Mouse (Mus musculus) thymus, postnatal 0 days (tissue): ENCODE measurements around the gene Tmem119. TPM values are rescaled to one million over a fixed set of nuclear protein-coding genes. Genes with fewer than 3 reads are reported as not detected.

Experiments
- DNase-seq: peaks from one replicate; pipeline ENCODE4 v3.0.0-alpha.2; 2015; ENCODE audit warnings: low spot score
- polyA plus RNA-seq: library from polyadenylated mRNA; unstranded; fragments of >200 nt; fragmentation: Nextera tagmentation; extraction: Ambion mirVana; gene quantifications from 2 replicates; pipeline ENCODE4 v1.2.1, GENCODE M21; 2015

The Tmem119 gene
- polyA plus RNA-seq = 6.1 and 7.0 TPM in 2 replicates

- DNase-seq = no peak
Measured at GRCm38 (mm10) chr5:113800280-113800679, at the start of gene Tmem119. Gene Tmem119, minus strand, starts transcription at chr5:113800516.

DNA sequence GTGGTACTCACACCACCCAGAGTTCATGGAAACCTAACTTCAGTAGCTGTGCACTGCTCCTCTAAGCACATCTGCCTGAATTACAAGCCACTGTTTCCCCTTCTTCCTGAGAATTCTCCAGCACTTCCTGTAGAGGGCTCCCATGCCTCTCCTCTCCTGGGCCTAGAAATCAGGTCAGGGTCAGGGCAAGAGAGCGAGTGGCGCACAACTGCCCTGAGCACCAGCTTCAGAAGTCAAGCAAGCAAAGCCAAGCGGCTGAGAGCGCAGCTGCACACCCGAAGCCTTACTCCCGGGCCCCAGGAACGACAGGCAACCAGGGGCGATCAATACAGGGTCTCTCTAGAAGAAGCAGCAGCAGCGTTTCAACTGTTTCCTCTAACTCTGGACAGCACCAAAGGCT is 47.3 kb upstream of the Tmem119 start:
- DNase-seq = no peak

- DNase-seq = no peak
Measured at GRCm38 (mm10) chr5:113846656-113847055, 46.3 kb upstream of the Tmem119 start.

GRCm38 (mm10) chr5:113845627-113846026 is 45.3 kb upstream of the Tmem119 start:
- DNase-seq = no peak

DNA sequence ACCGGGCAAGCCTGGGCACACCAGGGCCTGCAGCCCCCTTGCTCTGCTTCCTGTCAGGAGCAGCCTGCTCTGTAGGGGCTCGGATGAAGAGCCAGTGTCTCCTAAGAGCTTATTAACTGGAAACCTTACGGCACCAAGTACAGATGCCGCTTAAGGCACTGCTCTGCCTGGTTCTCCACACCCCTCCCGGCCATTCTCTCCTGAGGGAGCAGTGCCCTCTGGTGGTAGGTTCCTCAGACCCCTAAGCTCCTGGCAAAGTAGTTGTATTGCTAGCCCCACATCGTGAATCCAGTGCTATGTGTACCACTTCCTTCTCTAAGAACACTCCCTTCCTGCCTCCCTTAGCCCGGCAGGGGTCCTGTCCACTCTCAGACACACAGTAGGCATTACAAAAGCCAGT is 44.4 kb upstream of the Tmem119 start:
- DNase-seq = peak; percentile 91

DNA sequence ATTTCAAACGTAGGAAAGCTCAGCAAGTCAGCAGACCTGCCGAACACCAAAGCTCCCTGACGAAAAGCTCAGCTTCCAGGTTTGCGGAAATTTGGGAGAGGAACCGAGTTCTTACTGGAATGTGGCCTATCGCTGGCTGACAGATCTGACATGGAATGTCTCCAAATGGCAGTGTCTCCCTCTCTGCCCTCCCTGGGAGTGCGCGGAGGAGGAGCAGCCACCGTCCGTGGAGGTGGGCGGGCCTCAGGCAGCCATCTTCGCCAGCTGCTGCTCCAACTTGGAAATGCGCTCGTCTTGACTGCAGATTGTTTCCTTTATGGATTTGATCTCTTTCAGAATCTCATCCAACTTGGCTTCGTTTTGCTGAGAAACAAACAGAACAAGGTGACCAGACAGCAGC is 43.8 kb upstream of the Tmem119 start:
- no peak for DNase-seq

DNA sequence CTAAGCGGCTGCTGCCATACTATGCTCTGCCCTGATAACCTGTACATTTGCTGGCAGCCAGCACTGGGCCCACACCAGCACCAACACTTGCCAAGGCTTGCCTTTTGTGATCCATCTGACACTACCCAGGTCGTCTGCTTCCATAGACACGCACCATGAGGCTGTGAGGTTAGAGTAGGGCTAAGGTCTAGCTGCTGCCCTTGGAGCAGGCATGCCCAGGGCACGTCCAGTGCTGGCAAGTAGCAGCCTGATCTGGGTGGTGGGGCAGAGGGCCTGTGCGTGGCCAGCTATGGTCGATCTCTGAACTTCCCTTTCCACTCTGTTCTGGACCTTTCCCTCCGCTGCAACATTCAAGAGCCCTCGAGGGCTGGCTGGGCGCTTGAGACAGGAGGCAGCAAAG is 42.6 kb upstream of the Tmem119 start:
- no peak for DNase-seq

DNA sequence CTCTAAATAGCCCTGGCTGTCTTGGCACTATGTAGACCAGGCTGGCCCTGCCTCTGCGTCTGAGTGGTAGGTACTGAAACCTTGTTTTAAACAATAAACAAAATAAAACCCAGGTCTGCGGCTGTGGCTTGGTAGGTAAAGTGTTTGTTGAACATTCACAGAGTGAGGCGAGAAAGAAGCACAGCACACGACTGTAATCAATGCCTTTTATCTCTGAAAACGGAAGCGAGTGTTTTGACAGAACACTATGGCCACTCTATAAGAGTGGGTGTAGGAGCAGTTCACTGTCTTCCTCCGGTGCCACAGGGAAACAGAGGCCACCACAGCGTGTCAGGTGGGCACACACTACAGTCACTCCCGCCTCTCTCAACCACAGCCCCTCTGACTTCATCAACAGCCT is 41.9 kb upstream of the Tmem119 start:
- DNase-seq = no peak

DNA sequence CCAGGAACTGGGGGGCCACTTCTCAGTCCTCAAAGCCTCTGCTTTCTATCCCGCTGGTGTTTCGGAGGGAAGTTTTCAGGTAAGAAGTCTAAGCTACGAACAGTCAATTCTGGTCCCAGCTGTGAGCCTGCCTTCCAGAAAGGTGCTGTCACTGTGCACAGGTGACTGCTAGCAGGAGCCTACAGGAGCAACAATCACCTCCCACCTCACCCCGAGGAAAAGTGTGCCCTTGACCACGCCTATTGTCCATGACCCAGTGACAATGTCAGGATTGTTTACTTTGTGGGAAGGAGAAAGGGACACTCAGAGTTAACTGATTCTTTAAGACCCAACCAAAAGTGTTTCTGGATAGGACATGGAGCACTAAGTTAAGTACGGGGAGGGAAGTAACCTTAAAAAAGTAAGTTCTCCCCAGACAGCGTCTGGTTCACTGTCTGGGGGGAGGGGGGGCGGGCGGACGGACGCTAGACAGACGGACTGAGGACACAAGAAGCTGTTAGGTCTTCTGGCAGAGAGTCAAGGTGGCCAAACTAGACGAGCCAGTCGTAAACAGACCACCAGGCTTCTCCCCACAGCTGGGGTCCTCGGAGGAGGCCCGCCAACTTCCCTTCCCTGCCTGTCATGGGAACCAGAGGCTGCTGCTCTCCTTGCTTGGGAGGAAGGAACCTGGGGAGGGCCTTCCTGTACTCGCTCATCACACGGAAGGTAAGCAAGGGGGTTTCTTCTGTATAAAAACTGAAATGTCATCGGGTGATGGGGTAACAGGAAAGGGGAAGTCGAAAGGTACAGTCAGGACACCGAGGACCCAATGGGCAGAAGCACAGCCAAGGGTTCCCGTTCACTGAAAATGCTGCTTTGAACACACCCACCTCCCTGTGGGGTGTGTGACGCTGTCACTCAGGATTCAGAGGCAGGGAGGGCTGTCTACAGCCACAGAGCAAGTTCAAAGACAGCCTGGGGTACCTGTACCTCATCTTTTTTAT is 41.2 kb upstream of the Tmem119 start:
- DNase-seq = peak; percentile 27

DNA sequence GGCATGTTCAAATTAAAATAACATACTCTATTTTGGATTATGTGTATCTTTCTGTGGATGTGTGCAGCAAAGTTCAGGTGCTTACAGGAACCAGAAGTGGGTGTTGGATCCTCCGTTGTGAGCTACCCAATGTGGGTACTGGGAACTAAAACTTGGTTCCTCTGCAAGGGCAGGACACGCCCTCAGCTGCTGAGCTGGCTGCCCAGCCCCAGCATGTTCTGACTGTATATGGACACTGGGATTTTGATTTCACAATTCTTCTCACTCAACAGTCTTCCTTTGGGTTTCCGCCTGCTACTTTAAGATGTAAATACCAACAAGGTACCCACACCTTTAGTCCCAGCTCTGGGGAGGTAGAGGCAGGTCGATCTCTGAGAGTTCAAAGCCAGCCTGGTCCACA is 40.1 kb upstream of the Tmem119 start:
- no peak for DNase-seq

GRCm38 (mm10) chr5:113836961-113837360 is 36.6 kb upstream of the Tmem119 start:
- peak; percentile 46 for DNase-seq

GRCm38 (mm10) chr5:113833316-113833947 is 33.1 kb upstream of the Tmem119 start:
- DNase-seq = peak; percentile 27

DNA sequence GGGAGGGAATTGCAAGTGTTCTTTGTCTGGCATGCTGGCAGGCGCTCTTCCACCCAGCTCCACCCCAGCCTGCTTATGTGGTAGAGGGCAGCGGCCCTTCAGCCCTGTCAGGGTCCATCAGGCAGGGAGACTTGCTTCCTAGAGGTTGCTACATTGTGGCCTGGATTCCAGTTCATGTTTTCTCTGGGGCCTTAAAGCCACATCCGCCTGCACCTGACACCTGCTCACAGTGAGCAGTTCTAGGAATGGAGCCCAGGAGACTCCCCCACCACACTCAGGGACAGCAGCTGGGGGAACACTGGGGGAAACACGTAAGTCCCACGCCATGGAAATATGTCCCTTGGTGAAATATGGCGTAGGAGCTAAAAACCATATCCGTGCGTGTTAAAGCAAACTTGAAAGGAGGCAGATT is 32.2 kb upstream of the Tmem119 start, which contains the start of gene Selplg:
Selplg (minus strand) TSS at position 155 of the 412 bp plus-strand sequence.
- peak; percentile 96 for DNase-seq

DNA sequence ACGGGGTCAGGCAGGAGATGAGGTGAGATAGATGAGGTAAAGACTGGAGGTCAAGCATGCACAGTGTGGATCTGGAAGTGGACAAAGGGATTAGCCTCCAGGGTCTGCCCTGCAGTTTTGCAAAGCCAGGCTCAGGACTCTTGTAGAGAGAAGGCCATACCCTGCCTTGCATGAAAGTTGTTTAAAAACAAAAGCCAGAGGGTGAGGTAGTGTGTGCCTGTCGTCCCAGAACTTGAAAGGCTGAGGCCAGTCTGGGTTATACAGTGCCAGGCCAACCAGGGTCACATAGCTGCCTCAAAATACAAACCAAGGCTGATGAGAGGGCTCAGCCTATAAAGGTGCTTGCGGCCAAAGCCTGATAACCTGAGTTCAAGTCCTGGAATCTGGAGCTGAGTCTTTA is 31.4 kb upstream of the Tmem119 start:
- DNase-seq = no peak

DNA sequence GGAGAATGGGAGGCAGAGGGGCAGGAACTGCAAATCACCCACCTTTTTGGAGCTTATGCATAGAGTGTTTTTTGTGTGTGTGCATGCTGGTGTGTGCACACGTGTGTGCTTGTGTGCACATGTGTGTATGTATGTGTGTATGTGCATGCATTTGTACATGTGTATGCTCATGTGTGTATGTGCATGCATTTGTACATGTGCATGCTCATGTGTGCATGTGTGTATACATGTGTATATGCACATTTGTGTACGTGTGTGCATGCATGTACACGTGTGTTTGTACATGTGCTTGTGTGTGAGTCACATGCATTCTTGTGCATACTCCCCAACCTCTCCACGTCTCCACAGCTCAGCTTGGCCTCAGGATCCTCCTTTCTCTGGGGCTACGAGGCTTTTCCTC is 30.5 kb upstream of the Tmem119 start:
- no peak for DNase-seq

GRCm38 (mm10) chr5:113830292-113830643 is 30.0 kb upstream of the Tmem119 start:
- DNase-seq = peak; percentile 91

GRCm38 (mm10) chr5:113829566-113830291 is 29.4 kb upstream of the Tmem119 start:
- no peak for DNase-seq

DNA sequence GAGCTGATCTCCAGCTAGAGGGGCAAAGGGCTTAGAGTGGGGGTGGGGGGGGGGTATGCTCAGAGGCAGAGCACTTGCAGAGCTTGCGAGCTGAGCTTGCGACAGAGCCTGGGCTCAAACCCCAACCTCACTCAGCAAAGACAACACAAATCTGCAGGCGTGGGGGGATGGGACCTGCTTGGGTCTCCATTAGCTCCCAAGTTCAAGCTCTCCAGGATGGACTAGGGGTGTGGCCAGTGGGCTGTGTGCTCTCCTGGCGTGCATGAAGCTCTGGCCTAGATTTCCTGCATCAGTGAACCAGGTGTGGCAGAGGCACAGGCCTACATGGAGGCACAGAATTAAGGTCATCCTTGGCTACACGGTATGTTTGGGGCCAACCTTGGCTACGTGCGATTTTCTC is 28.2 kb upstream of the Tmem119 start:
- peak; percentile 62 for DNase-seq

- DNase-seq = peak; percentile 46
Measured at GRCm38 (mm10) chr5:113827991-113828411, 27.7 kb upstream of the Tmem119 start.

DNA sequence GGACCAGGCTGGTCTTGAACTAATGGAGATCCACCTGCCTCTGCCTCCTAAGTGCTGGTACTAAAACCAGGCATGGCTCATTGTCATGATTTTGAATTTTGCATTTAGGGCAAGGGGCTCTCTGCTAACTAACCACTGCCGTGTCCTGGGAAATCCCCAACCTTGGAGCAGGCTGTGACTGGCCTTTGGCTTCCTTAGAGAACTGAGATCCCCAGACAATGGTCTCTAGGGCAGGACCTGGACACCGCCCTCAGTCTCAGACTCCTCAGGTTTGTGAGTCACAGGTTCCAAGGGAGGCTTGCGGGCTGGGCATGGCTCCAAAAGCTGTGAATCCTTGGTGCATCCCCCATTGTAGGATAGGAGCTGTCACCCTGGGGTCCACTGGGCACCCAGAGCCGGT is 26.3 kb upstream of the Tmem119 start:
- no peak for DNase-seq

GRCm38 (mm10) chr5:113825558-113825957 is 25.2 kb upstream of the Tmem119 start:
- peak; percentile 76 for DNase-seq

- DNase-seq = peak; percentile 56
Measured at GRCm38 (mm10) chr5:113824228-113824627, 23.9 kb upstream of the Tmem119 start.
